In the genomic region with DNA sequence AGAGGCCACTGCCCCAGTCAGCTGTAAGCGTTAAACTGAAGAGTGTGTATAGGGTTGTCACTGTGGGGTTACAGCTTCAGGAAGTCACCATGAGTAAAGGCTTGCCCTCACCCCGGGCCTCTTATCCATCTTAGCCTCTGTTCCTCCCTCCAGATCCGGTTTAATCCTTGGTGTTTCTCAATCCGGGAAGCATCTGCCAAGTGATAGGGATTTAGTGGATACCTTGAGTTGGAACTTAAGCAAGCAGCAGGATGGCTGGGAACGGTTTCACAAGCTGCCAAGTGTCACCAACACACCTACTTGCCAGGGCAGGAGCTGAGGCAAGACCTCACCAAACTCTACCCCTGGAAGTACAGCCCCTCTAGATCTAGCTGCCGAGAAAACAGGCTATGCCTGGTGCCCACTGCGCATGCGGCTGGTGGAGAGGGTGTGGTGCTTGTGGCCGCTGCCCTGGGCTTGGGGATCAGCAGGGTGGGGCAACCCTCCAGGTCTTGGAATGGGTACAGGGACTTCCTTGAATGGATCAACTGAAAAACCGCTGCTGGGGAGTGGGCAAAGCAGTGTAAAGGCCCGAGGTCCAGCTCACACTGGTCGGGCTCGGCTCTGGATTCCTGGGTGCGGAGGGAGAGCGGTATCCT, we compare ENCODE assay signal across 14 mouse cellular contexts. TPM values are rescaled to one million over a fixed set of nuclear protein-coding genes. Genes with fewer than 3 reads are reported as not detected.
A peak's percentile ranks its signal among the peaks of the same experiment; 100 is the strongest.
DNase-seq lines count a peak whose midpoint lies in the region; ATAC-seq lines count a peak whose summit lies in the region.
"Had no signal": no experiment of that assay in that cellular context is flagged by ENCODE, and none has a peak within 500 bp of the region (broad histone marks: within the 10 kb centered on the region; RNA-seq: fewer than 3 reads in every experiment).

No protein-coding gene starts in this region.

- 67% methylated on average over 15 of the region's 15 CpGs for WGBS in kidney, embryonic 15.5 days
- 59% methylated on average over 15 of the region's 15 CpGs for WGBS in embryonic facial prominence, embryonic 11.5 days
- 57% methylated on average over 15 of the region's 15 CpGs for WGBS in limb, embryonic 11.5 days
- 71% methylated on average over 15 of the region's 15 CpGs for WGBS in neural tube, embryonic 15.5 days

- no peak overlapping the region; the same call in 1 of the 2 replicates for H3K4me3 ChIP-seq in kidney, embryonic 15.5 days (replicated peaks)
- peak overlapping the region; percentile 63 for H3K4me3 ChIP-seq in embryonic facial prominence, embryonic 11.5 days (ENCODE audit: low read depth, low read length)
- H3K4me3 ChIP-seq in limb, embryonic 11.5 days (ENCODE audit: low read depth, low read length) = peak overlapping the region; percentile 65
- H3K4me3 ChIP-seq in neural tube, embryonic 15.5 days (replicated peaks) = peak overlapping the region; percentile 55; the same call in 1 of the 2 replicates
- H3K4me3 ChIP-seq: forebrain, embryonic 12.5 days; liver, embryonic 15.5 days had no signal

- H3K36me3 ChIP-seq in kidney, embryonic 15.5 days = no peaks in the 10 kb centered on the region
- H3K36me3 ChIP-seq in embryonic facial prominence, embryonic 11.5 days (replicated peaks; ENCODE audit: control insufficient read depth, insufficient read depth, low read depth, low read length) = no peaks in the 10 kb centered on the region
- H3K36me3 ChIP-seq in limb, embryonic 11.5 days (ENCODE audit: control insufficient read depth, insufficient read depth, low read length) = no peaks in the 10 kb centered on the region
- no peaks in the 10 kb centered on the region for H3K36me3 ChIP-seq in neural tube, embryonic 15.5 days
- H3K36me3 ChIP-seq: forebrain, embryonic 12.5 days; liver, embryonic 15.5 days; midbrain, embryonic 13.5 days had no signal

- H3K9me3 ChIP-seq in kidney, embryonic 15.5 days (replicated peaks) = 0 out of 2 replicates have a peak, but pooled peaks cover 7% of the 10 kb centered on the region
- no peaks in the 10 kb centered on the region for H3K9me3 ChIP-seq in embryonic facial prominence, embryonic 11.5 days (replicated peaks; ENCODE audit: control insufficient read depth, low read length)
- no peaks in the 10 kb centered on the region; the same call in 1 of the 2 replicates for H3K9me3 ChIP-seq in limb, embryonic 11.5 days (ENCODE audit: control insufficient read depth, low read length)
- no peaks in the 10 kb centered on the region for H3K9me3 ChIP-seq in neural tube, embryonic 15.5 days (replicated peaks)
- H3K9me3 ChIP-seq: forebrain, embryonic 12.5 days; liver, embryonic 15.5 days; midbrain, embryonic 13.5 days had no signal

- peaks cover 36% of the 10 kb centered on the region for H3K27me3 ChIP-seq in kidney, embryonic 15.5 days
- H3K27me3 ChIP-seq in embryonic facial prominence, embryonic 11.5 days (ENCODE audit: control insufficient read depth, insufficient read depth, low read length) = peaks cover 5% of the 10 kb centered on the region; the same call in 1 of the 2 replicates
- H3K27me3 ChIP-seq in limb, embryonic 11.5 days (ENCODE audit: control insufficient read depth, insufficient read depth, low read length) = peaks cover 20% of the 10 kb centered on the region
- H3K27me3 ChIP-seq in neural tube, embryonic 15.5 days (replicated peaks) = peaks cover 44% of the 10 kb centered on the region

- peaks cover 40% of the 10 kb centered on the region for H3K4me1 ChIP-seq in kidney, embryonic 15.5 days
- H3K4me1 ChIP-seq in embryonic facial prominence, embryonic 11.5 days (ENCODE audit: control insufficient read depth, insufficient read depth, low read length) = peaks cover 3% of the 10 kb centered on the region; the same call in 1 of the 2 replicates
- peaks cover 19% of the 10 kb centered on the region for H3K4me1 ChIP-seq in limb, embryonic 11.5 days (ENCODE audit: control insufficient read depth, insufficient read depth, low read length)
- H3K4me1 ChIP-seq in neural tube, embryonic 15.5 days = peaks cover 35% of the 10 kb centered on the region

- no peak overlapping the region for H3K27ac ChIP-seq in kidney, embryonic 15.5 days
- no peak overlapping the region for H3K27ac ChIP-seq in embryonic facial prominence, embryonic 11.5 days (replicated peaks; ENCODE audit: low read depth, low read length)
- no peak overlapping the region for H3K27ac ChIP-seq in limb, embryonic 11.5 days (replicated peaks; ENCODE audit: low read depth, low read length)
- H3K27ac ChIP-seq in neural tube, embryonic 15.5 days (replicated peaks) = no peak overlapping the region
- H3K27ac ChIP-seq: forebrain, embryonic 12.5 days; liver, embryonic 15.5 days had no signal

- H3K9ac ChIP-seq in kidney, embryonic 15.5 days = no peak overlapping the region
- peak overlapping the region; percentile 85 for H3K9ac ChIP-seq in embryonic facial prominence, embryonic 11.5 days (replicated peaks; ENCODE audit: low read length)
- H3K9ac ChIP-seq in limb, embryonic 11.5 days (ENCODE audit: low read length) = no peak overlapping the region
- no peak overlapping the region for H3K9ac ChIP-seq in neural tube, embryonic 15.5 days (replicated peaks)
- H3K9ac ChIP-seq: forebrain, embryonic 12.5 days; liver, embryonic 15.5 days had no signal

- peak overlapping the region; percentile 99; the same call in 1 of the 2 replicates for H3K4me2 ChIP-seq in kidney, embryonic 15.5 days
- peak overlapping the region; percentile 82 for H3K4me2 ChIP-seq in embryonic facial prominence, embryonic 11.5 days (ENCODE audit: low read depth, low read length)
- H3K4me2 ChIP-seq in limb, embryonic 11.5 days (ENCODE audit: low read depth, severe bottlenecking) = peak overlapping the region; percentile 93; the same call in 1 of the 2 replicates
- H3K4me2 ChIP-seq in neural tube, embryonic 15.5 days = peak overlapping the region; percentile 93
- H3K4me2 ChIP-seq: liver, embryonic 15.5 days had no signal

- ATAC-seq in kidney, embryonic 15.5 days (replicated peaks; ENCODE audit: low FRiP score) = no peak
- no peak for ATAC-seq in embryonic facial prominence, embryonic 11.5 days (replicated peaks; ENCODE audit: insufficient number of reproducible peaks, low FRiP score, low TSS enrichment, low read depth)
- no peak for ATAC-seq in limb, embryonic 11.5 days (ENCODE audit: insufficient number of reproducible peaks, low FRiP score, low TSS enrichment, low read depth)
- no peak for ATAC-seq in neural tube, embryonic 15.5 days (ENCODE audit: low FRiP score)
- ATAC-seq: CD4-positive, CD25-positive, alpha-beta regulatory T cell, adult 4 months; midbrain, embryonic 13.5 days had no signal

- no peak for DNase-seq in kidney, postnatal 25 days
- no peak for DNase-seq in embryonic facial prominence, embryonic 11.5 days (ENCODE audit: low spot score)
- no peak for DNase-seq in limb, embryonic 11.5 days (ENCODE audit: low spot score)
- no peak for DNase-seq in layer of hippocampus, adult 9-11 months
- no peak for DNase-seq in natural killer cell, adult 2 months (ENCODE audit: low spot score in 2 of 2)
- DNase-seq in kidney, adult 8-10 months = no peak
- DNase-seq: cerebellum, postnatal 25 days; kidney, adult 2 months had no signal

RNA-seq across cellular contexts. Expression of gene Nbl1, which starts 2.4 kb away (rescaled TPM):
- polyA plus RNA-seq in kidney, embryonic 15.5 days (2015; fragmentation: Nextera tagmentation; extraction: Ambion mirVana) = 28.4 and 35.7 TPM in 2 replicates
- polyA plus RNA-seq in embryonic facial prominence, embryonic 11.5 days (2014; fragmentation: Nextera tagmentation; extraction: Ambion mirVana) = 91.6 and 106 TPM in 2 replicates
- 51.8 and 53.8 TPM in 2 replicates for polyA plus RNA-seq in limb, embryonic 11.5 days (2014; fragmentation: Nextera tagmentation; extraction: Ambion mirVana)
- 47.9 and 51.2 TPM in 2 replicates for polyA plus RNA-seq in neural tube, embryonic 15.5 days (2015; fragmentation: Nextera tagmentation; extraction: Ambion mirVana)

RNA-seq across cellular contexts. Expression of gene Htr6, which starts 15.1 kb away (rescaled TPM):
- not detected in 2 replicates for polyA plus RNA-seq in kidney, embryonic 15.5 days (2015; fragmentation: Nextera tagmentation; extraction: Ambion mirVana)
- 0.49 and 0.56 TPM in 2 replicates for polyA plus RNA-seq in embryonic facial prominence, embryonic 11.5 days (2014; fragmentation: Nextera tagmentation; extraction: Ambion mirVana)
- 0.07 and 0.11 TPM in 2 replicates for polyA plus RNA-seq in limb, embryonic 11.5 days (2014; fragmentation: Nextera tagmentation; extraction: Ambion mirVana)
- polyA plus RNA-seq in neural tube, embryonic 15.5 days (2015; fragmentation: Nextera tagmentation; extraction: Ambion mirVana) = 0.80 and 1.0 TPM in 2 replicates
- polyA plus RNA-seq: CD4-positive, CD25-positive, alpha-beta regulatory T cell, adult 4 months; kidney, adult 2 months; liver, embryonic 15.5 days had no signal

RNA-seq across cellular contexts. Expression of gene Minos1, which starts 40.5 kb away (rescaled TPM):
- 522 and 595 TPM in 2 replicates for polyA plus RNA-seq in kidney, embryonic 15.5 days (2015; fragmentation: Nextera tagmentation; extraction: Ambion mirVana)
- polyA plus RNA-seq in embryonic facial prominence, embryonic 11.5 days (2014; fragmentation: Nextera tagmentation; extraction: Ambion mirVana) = 492 and 522 TPM in 2 replicates
- 404 and 456 TPM in 2 replicates for polyA plus RNA-seq in limb, embryonic 11.5 days (2014; fragmentation: Nextera tagmentation; extraction: Ambion mirVana)
- polyA plus RNA-seq in neural tube, embryonic 15.5 days (2015; fragmentation: Nextera tagmentation; extraction: Ambion mirVana) = 440 and 466 TPM in 2 replicates
